Mouse (Mus musculus): ENCODE measurements around the gene Sipa1l2. TPM values are rescaled to one million over a fixed set of nuclear protein-coding genes. Genes with fewer than 3 reads are reported as not detected.
A peak's percentile ranks its signal among the peaks of the same experiment; 100 is the strongest.

Sipa1l2 gene
- polyA plus RNA-seq, 1 experiment from 2014 or later = 8.2 TPM

DNA sequence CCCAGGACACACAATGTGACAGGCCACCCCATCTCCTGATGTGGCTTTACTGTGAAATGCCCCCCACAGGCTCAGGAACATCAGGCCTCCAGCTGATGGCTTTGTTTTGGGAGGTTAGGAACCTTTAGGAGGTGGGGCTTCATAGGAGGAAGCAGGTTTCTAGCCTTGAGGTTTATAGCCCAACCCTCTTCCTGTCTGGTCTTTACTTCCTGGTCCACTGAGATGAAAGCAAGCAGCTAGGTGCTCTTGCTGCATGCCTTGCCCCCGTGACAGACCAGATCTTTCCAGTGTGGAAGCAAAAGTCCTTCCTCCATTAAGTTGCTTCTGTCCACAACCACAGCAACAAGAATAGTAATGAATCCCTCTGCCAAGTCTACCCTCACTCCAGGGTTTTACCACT is 38.0 kb downstream of the Sipa1l2 start:
- no peaks in the 10 kb centered on the region for H3K27me3 ChIP-seq (ENCODE audit: insufficient read depth, low read length)
- H3K9ac ChIP-seq (ENCODE audit: low read depth, low read length) = 0 out of 2 replicates have a peak overlapping the region, but pooled peaks have one; percentile 18
- peak overlapping the region; percentile 37; the same call in 1 of the 2 replicates for H3K27ac ChIP-seq
- no peaks in the 10 kb centered on the region for H3K9me3 ChIP-seq (replicated peaks; ENCODE audit: low read length)
- no peak overlapping the region for H3K4me2 ChIP-seq (ENCODE audit: low read length)
- no peak for ATAC-seq (replicated peaks; ENCODE audit: low FRiP score, low read depth)
- peaks cover 50% of the 10 kb centered on the region for H3K4me1 ChIP-seq (replicated peaks; ENCODE audit: insufficient read depth, low read length)
- H3K4me3 ChIP-seq (replicated peaks; ENCODE audit: low read depth, low read length) = no peak overlapping the region
- no peak for DNase-seq (ENCODE audit: low spot score)
- TF ChIP-seq CTCF (IDR thresholded peaks at IDR 0.05; ENCODE audit: low read depth) = no peak
- 0 out of 2 replicates have a peak, but pooled peaks cover 4% of the 10 kb centered on the region for H3K36me3 ChIP-seq (ENCODE audit: insufficient read depth, low read length)
- WGBS = 29% methylated on average over 1 of the region's 1 CpGs

DNA sequence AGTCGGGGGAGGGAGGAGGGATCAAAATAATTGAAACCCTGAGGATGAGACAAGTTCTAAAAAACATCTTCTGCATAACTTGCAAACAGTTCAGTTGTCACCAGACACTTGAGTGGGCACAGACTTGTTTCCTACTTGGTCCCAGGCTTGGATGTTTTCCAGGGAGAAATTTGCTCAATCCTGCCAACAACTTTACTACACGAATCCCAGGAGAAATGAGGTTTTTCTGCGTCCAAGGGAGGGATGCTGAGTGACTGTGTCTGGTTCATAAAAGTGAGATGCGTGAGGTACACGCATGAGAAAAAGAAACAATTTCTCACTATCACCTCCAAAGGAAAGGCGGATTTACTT is 38.5 kb downstream of the Sipa1l2 start:
- DNase-seq (ENCODE audit: low spot score) (no peak), ATAC-seq (replicated peaks; ENCODE audit: low FRiP score, low read depth) (no peak)
- Histone ChIP-seq H3K27ac (peak overlapping the region; percentile 37; the same call in 1 of the 2 replicates), H3K36me3 (ENCODE audit: insufficient read depth, low read length) (no peaks in the 10 kb centered on the region), H3K9ac (ENCODE audit: low read depth, low read length) (no peak overlapping the region), H3K4me2 (ENCODE audit: low read length) (no peak overlapping the region), H3K9me3 (replicated peaks; ENCODE audit: low read length) (no peaks in the 10 kb centered on the region), H3K27me3 (ENCODE audit: insufficient read depth, low read length) (no peaks in the 10 kb centered on the region), H3K4me3 (replicated peaks; ENCODE audit: low read depth, low read length) (no peak overlapping the region), H3K4me1 (replicated peaks; ENCODE audit: insufficient read depth, low read length) (peaks cover 56% of the 10 kb centered on the region)
- WGBS = 28% methylated on average over 6 of the region's 6 CpGs
- TF ChIP-seq CTCF (IDR thresholded peaks at IDR 0.05; ENCODE audit: low read depth) = no peak

DNA sequence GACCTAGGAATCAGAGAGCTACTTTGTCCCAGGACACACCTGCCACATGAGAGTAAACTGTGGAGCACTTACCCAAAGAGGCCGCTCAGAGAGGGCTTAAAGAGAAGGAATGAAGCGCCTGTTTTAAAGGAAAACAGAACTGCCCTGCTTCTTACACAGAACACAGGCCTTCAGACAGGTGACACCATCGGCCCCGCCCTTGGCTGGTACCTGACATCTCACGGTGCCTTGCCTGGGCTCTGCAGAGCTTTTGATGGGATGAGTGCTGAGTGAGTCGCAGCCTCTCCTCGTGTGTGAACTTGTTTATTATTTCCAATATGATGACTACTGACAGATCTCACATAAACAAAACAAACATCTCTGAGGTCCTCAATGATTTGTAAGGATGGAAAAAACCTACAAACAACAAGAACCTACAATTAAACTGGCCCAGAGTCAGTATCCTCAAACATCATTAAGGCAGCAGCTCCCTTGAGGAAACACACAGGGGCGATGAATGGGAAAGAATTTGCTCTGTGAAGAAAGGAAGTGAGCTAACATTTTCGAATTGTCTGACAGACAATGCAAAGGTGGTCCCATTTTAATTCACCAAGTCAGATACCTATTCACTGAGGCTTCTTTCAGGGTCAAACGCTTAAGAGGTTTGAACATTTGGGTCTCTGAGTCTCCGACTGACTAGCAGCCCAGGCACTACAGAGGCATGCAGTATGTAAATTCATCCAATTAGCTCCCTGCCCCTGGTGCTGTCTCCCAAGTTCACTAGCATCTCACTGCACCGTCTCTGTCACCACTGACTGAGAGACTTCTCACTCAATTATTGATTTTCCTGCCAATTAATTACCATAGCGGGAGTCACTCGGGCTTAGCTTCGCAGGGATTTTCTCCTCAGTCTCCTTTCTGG is 39.2 kb downstream of the Sipa1l2 start:
- DNase-seq (ENCODE audit: low spot score) (no peak), ATAC-seq (replicated peaks; ENCODE audit: low FRiP score, low read depth) (no peak)
- Histone ChIP-seq H3K4me1 (replicated peaks; ENCODE audit: insufficient read depth, low read length) (peaks cover 56% of the 10 kb centered on the region), H3K4me2 (ENCODE audit: low read length) (no peak overlapping the region), H3K27ac (no peak overlapping the region), H3K4me3 (replicated peaks; ENCODE audit: low read depth, low read length) (no peak overlapping the region), H3K27me3 (ENCODE audit: insufficient read depth, low read length) (no peaks in the 10 kb centered on the region), H3K36me3 (ENCODE audit: insufficient read depth, low read length) (no peaks in the 10 kb centered on the region), H3K9ac (ENCODE audit: low read depth, low read length) (no peak overlapping the region), H3K9me3 (replicated peaks; ENCODE audit: low read length) (no peaks in the 10 kb centered on the region)
- WGBS = 64% methylated on average over 15 of the region's 15 CpGs
- TF ChIP-seq CTCF (IDR thresholded peaks at IDR 0.05; ENCODE audit: low read depth) = no peak

DNA sequence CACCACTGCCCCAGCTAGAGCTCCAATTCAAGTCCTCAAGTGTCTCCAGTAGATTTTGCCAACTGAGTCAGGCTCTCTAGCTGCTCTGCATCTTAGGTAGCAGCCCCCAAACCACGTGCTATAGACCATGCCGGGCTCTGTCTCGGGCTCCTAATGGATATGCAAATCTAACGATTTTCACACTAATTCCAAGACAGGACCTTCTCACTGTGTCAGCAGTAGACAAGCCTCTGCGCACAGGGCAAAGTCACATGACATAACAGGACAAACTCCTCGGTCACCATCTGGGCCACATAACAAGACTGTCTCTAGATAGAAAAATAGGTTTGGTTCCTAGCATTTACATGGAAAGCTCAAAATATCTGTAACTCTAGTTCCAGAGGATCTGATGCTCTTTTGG is 40.6 kb downstream of the Sipa1l2 start:
- DNase-seq (ENCODE audit: low spot score) (no peak), ATAC-seq (replicated peaks; ENCODE audit: low FRiP score, low read depth) (no peak)
- Histone ChIP-seq H3K4me2 (ENCODE audit: low read length) (no peak overlapping the region), H3K9ac (ENCODE audit: low read depth, low read length) (no peak overlapping the region), H3K36me3 (ENCODE audit: insufficient read depth, low read length) (no peaks in the 10 kb centered on the region), H3K4me3 (replicated peaks; ENCODE audit: low read depth, low read length) (no peak overlapping the region), H3K9me3 (replicated peaks; ENCODE audit: low read length) (no peaks in the 10 kb centered on the region), H3K4me1 (replicated peaks; ENCODE audit: insufficient read depth, low read length) (peaks cover 59% of the 10 kb centered on the region), H3K27ac (no peak overlapping the region), H3K27me3 (ENCODE audit: insufficient read depth, low read length) (no peaks in the 10 kb centered on the region)
- 54% methylated on average over 6 of the region's 6 CpGs for WGBS
- no peak for TF ChIP-seq CTCF (IDR thresholded peaks at IDR 0.05; ENCODE audit: low read depth)

DNA sequence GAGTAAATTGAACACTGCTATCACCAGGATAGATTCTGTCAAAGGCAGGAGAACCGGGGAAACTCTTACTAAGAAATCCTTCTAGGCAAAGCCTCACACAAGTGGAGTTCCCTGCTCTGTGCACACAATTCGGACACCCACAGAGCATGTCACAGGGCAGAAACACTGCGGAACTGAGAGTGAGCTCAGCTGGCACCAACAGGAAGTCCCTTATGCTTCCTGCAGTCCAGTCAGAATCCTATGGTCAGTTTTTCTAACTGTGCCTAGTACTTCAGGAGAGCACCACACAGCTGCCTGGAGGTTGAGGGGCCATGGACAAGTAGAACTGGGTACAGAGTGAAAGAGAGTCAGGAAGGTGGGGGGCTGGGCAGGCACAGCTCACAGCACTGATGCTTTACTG is 41.7 kb downstream of the Sipa1l2 start:
- no peak overlapping the region for H3K4me2 ChIP-seq (ENCODE audit: low read length)
- no peaks in the 10 kb centered on the region for H3K36me3 ChIP-seq (ENCODE audit: insufficient read depth, low read length)
- DNase-seq (ENCODE audit: low spot score) (no peak), ATAC-seq (replicated peaks; ENCODE audit: low FRiP score, low read depth) (no peak)
- H3K4me3 ChIP-seq (replicated peaks; ENCODE audit: low read depth, low read length) = no peak overlapping the region
- H3K27ac ChIP-seq = no peak overlapping the region
- 77% methylated on average over 3 of the region's 3 CpGs for WGBS
- TF ChIP-seq CTCF (IDR thresholded peaks at IDR 0.05; ENCODE audit: low read depth) = no peak
- no peaks in the 10 kb centered on the region for H3K9me3 ChIP-seq (replicated peaks; ENCODE audit: low read length)
- H3K27me3 ChIP-seq (ENCODE audit: insufficient read depth, low read length) = no peaks in the 10 kb centered on the region
- H3K4me1 ChIP-seq (replicated peaks; ENCODE audit: insufficient read depth, low read length) = peaks cover 64% of the 10 kb centered on the region
- no peak overlapping the region for H3K9ac ChIP-seq (ENCODE audit: low read depth, low read length)

DNA sequence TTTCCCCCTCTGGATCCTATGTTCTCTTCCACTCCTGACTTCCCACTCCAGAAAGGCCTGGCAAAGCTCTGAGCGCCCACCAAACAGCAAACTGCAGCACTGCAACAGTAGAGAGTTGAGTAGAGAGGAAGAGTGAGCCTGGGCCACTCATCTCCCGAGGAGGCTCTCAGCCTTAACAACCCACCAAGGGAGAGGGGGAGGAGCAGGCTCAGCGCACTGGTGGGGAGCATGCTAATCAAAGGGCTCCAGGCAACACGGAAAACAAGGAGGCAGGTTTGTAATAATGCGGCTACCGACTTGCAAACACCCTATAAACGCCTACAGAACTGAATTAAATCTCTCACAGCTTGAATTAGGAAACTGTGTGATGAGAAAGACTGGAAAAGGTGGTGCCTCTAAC is 42.6 kb downstream of the Sipa1l2 start:
- DNase-seq (ENCODE audit: low spot score) (no peak), ATAC-seq (replicated peaks; ENCODE audit: low FRiP score, low read depth) (no peak)
- H3K9ac ChIP-seq (ENCODE audit: low read depth, low read length) = no peak overlapping the region
- H3K36me3 ChIP-seq (ENCODE audit: insufficient read depth, low read length) = no peaks in the 10 kb centered on the region
- no peak overlapping the region for H3K4me2 ChIP-seq (ENCODE audit: low read length)
- H3K27me3 ChIP-seq (ENCODE audit: insufficient read depth, low read length) = no peaks in the 10 kb centered on the region
- peaks cover 57% of the 10 kb centered on the region for H3K4me1 ChIP-seq (replicated peaks; ENCODE audit: insufficient read depth, low read length)
- no peak overlapping the region for H3K4me3 ChIP-seq (replicated peaks; ENCODE audit: low read depth, low read length)
- H3K9me3 ChIP-seq (replicated peaks; ENCODE audit: low read length) = no peaks in the 10 kb centered on the region
- TF ChIP-seq CTCF (IDR thresholded peaks at IDR 0.05; ENCODE audit: low read depth) = no peak
- H3K27ac ChIP-seq = no peak overlapping the region
- 29% methylated on average over 7 of the region's 7 CpGs for WGBS
